Mouse (Mus musculus): ENCODE data around the gene Cd3e. TPM values are rescaled to one million over a fixed set of nuclear protein-coding genes. Genes with fewer than 3 reads are reported as not detected.

The Cd3e gene
- polyA plus RNA-seq, 1 experiment from 2014 or later, result not detected

- H3K4me2 ChIP-seq (replicated peaks; ENCODE audit: low read depth), result no peak overlapping the region
- no peak overlapping the region for H3K4me3 ChIP-seq (ENCODE audit: low read depth, low read length)
- H3K9ac ChIP-seq (ENCODE audit: low read length), result no peak overlapping the region
- H3K27me3 ChIP-seq (ENCODE audit: control insufficient read depth, insufficient read depth, low read length), result no peaks in the 10 kb centered on the region
- no peaks in the 10 kb centered on the region for H3K36me3 ChIP-seq (ENCODE audit: control insufficient read depth, insufficient read depth, low read length)
- H3K27ac ChIP-seq (replicated peaks), result no peak overlapping the region
- no peaks in the 10 kb centered on the region for H3K9me3 ChIP-seq (ENCODE audit: control insufficient read depth, low read length)
- ATAC-seq (ENCODE audit: low FRiP score, low TSS enrichment), result no peak
- no peaks in the 10 kb centered on the region for H3K4me1 ChIP-seq (replicated peaks; ENCODE audit: control insufficient read depth, insufficient read depth)
- TF ChIP-seq CTCF (IDR thresholded peaks at IDR 0.05; ENCODE audit: low read depth) (peak; percentile 30; the same call in 1 of the 2 replicates), EP300 (optimal IDR thresholded peaks at IDR 0.05) (no peak)
- WGBS, result 42% methylated on average over 2 of the region's 2 CpGs
- no peak for DNase-seq (ENCODE audit: low spot score)
Observed at GRCm38 (mm10) chr9:45014879-45015278, 5.5 kb upstream of the Cd3e start.

GRCm38 (mm10) chr9:45011291-45011690 lies 1.9 kb upstream of the Cd3e start:
- no peaks in the 10 kb centered on the region for H3K4me1 ChIP-seq (replicated peaks; ENCODE audit: control insufficient read depth, insufficient read depth)
- no peak overlapping the region for H3K27ac ChIP-seq (replicated peaks)
- no peak overlapping the region for H3K4me3 ChIP-seq (ENCODE audit: low read depth, low read length)
- no peaks in the 10 kb centered on the region for H3K9me3 ChIP-seq (ENCODE audit: control insufficient read depth, low read length)
- 40% methylated on average over 6 of the region's 6 CpGs for WGBS
- no peak overlapping the region for H3K4me2 ChIP-seq (replicated peaks; ENCODE audit: low read depth)
- H3K36me3 ChIP-seq (ENCODE audit: control insufficient read depth, insufficient read depth, low read length), result no peaks in the 10 kb centered on the region
- no peak for ATAC-seq (ENCODE audit: low FRiP score, low TSS enrichment)
- H3K9ac ChIP-seq (ENCODE audit: low read length), result no peak overlapping the region
- DNase-seq (ENCODE audit: low spot score), result no peak
- TF ChIP-seq CTCF (IDR thresholded peaks at IDR 0.05; ENCODE audit: low read depth) (no peak), EP300 (optimal IDR thresholded peaks at IDR 0.05) (no peak)
- no peaks in the 10 kb centered on the region for H3K27me3 ChIP-seq (ENCODE audit: control insufficient read depth, insufficient read depth, low read length)

- Histone ChIP-seq H3K4me1 (replicated peaks; ENCODE audit: control insufficient read depth, insufficient read depth) (no peaks in the 10 kb centered on the region), H3K27ac (replicated peaks) (no peak overlapping the region), H3K9ac (ENCODE audit: low read length) (no peak overlapping the region), H3K4me2 (replicated peaks; ENCODE audit: low read depth) (no peak overlapping the region), H3K9me3 (ENCODE audit: control insufficient read depth, low read length) (no peaks in the 10 kb centered on the region), H3K4me3 (ENCODE audit: low read depth, low read length) (no peak overlapping the region), H3K27me3 (ENCODE audit: control insufficient read depth, insufficient read depth, low read length) (no peaks in the 10 kb centered on the region), H3K36me3 (ENCODE audit: control insufficient read depth, insufficient read depth, low read length) (no peaks in the 10 kb centered on the region)
- WGBS, result 63% methylated on average over 4 of the region's 4 CpGs
- ATAC-seq (ENCODE audit: low FRiP score, low TSS enrichment) (no peak), DNase-seq (ENCODE audit: low spot score) (no peak)
- TF ChIP-seq EP300 (optimal IDR thresholded peaks at IDR 0.05) (no peak), CTCF (IDR thresholded peaks at IDR 0.05; ENCODE audit: low read depth) (no peak)
Observed at GRCm38 (mm10) chr9:45010461-45010860, 1.0 kb upstream of the Cd3e start.

- no peak overlapping the region for H3K4me2 ChIP-seq (replicated peaks; ENCODE audit: low read depth)
- 78% methylated on average over 4 of the region's 4 CpGs for WGBS
- TF ChIP-seq EP300 (optimal IDR thresholded peaks at IDR 0.05), result no peak
- no peak for TF ChIP-seq CTCF (IDR thresholded peaks at IDR 0.05; ENCODE audit: low read depth)
- ATAC-seq (ENCODE audit: low FRiP score, low TSS enrichment), result no peak
- no peaks in the 10 kb centered on the region for H3K36me3 ChIP-seq (ENCODE audit: control insufficient read depth, insufficient read depth, low read length)
- H3K9ac ChIP-seq (ENCODE audit: low read length), result no peak overlapping the region
- no peak overlapping the region for H3K4me3 ChIP-seq (ENCODE audit: low read depth, low read length)
- no peaks in the 10 kb centered on the region for H3K27me3 ChIP-seq (ENCODE audit: control insufficient read depth, insufficient read depth, low read length)
- no peak for DNase-seq (ENCODE audit: low spot score)
- H3K9me3 ChIP-seq (ENCODE audit: control insufficient read depth, low read length), result no peaks in the 10 kb centered on the region
- H3K4me1 ChIP-seq (replicated peaks; ENCODE audit: control insufficient read depth, insufficient read depth), result no peaks in the 10 kb centered on the region
- H3K27ac ChIP-seq (replicated peaks), result no peak overlapping the region
Observed at GRCm38 (mm10) chr9:45008342-45008741, 1.1 kb downstream of the Cd3e start.

GRCm38 (mm10) chr9:45007404-45007803 lies 2.0 kb downstream of the Cd3e start:
- Histone ChIP-seq H3K4me3 (ENCODE audit: low read depth, low read length) (no peak overlapping the region), H3K9ac (ENCODE audit: low read length) (no peak overlapping the region), H3K27ac (replicated peaks) (no peak overlapping the region), H3K9me3 (ENCODE audit: control insufficient read depth, low read length) (no peaks in the 10 kb centered on the region), H3K27me3 (ENCODE audit: control insufficient read depth, insufficient read depth, low read length) (no peaks in the 10 kb centered on the region), H3K4me2 (replicated peaks; ENCODE audit: low read depth) (no peak overlapping the region), H3K4me1 (replicated peaks; ENCODE audit: control insufficient read depth, insufficient read depth) (no peaks in the 10 kb centered on the region), H3K36me3 (ENCODE audit: control insufficient read depth, insufficient read depth, low read length) (no peaks in the 10 kb centered on the region)
- TF ChIP-seq EP300 (optimal IDR thresholded peaks at IDR 0.05) (no peak), CTCF (IDR thresholded peaks at IDR 0.05; ENCODE audit: low read depth) (no peak)
- no peak for DNase-seq (ENCODE audit: low spot score)
- 54% methylated on average over 12 of the region's 12 CpGs for WGBS
- ATAC-seq (ENCODE audit: low FRiP score, low TSS enrichment), result no peak

- Histone ChIP-seq H3K9ac (ENCODE audit: low read length) (no peak overlapping the region), H3K27me3 (ENCODE audit: control insufficient read depth, insufficient read depth, low read length) (no peaks in the 10 kb centered on the region), H3K4me3 (ENCODE audit: low read depth, low read length) (no peak overlapping the region), H3K9me3 (ENCODE audit: control insufficient read depth, low read length) (no peaks in the 10 kb centered on the region), H3K27ac (replicated peaks) (no peak overlapping the region), H3K36me3 (ENCODE audit: control insufficient read depth, insufficient read depth, low read length) (no peaks in the 10 kb centered on the region), H3K4me1 (replicated peaks; ENCODE audit: control insufficient read depth, insufficient read depth) (no peaks in the 10 kb centered on the region), H3K4me2 (replicated peaks; ENCODE audit: low read depth) (no peak overlapping the region)
- WGBS, result 51% methylated on average over 2 of the region's 3 CpGs
- no peak for ATAC-seq (ENCODE audit: low FRiP score, low TSS enrichment)
- no peak for DNase-seq (ENCODE audit: low spot score)
- TF ChIP-seq EP300 (optimal IDR thresholded peaks at IDR 0.05) (no peak), CTCF (IDR thresholded peaks at IDR 0.05; ENCODE audit: low read depth) (no peak)
Observed at GRCm38 (mm10) chr9:45000249-45000648, 9.2 kb downstream of the Cd3e start.
